Mouse (Mus musculus): ENCODE data around the gene Dmrtc1a. TPM values are rescaled to one million over a fixed set of nuclear protein-coding genes. Genes with fewer than 3 reads are reported as not detected.

Gene Dmrtc1a
- total RNA-seq (2023) = not detected

GRCm38 (mm10) chrX:102908587-102908986, at the start of gene Dmrtc1a, which contains the start of gene 1700011M02Rik:
TSS of gene Dmrtc1a (minus strand) at chrX:102908687.
TSS of gene 1700011M02Rik (plus strand) at chrX:102908905.

GRCm38 (mm10) chrX:102928072-102928471, 19.6 kb upstream of the Dmrtc1a start, which contains the start of gene 1700018G05Rik:
TSS of gene 1700018G05Rik (plus strand) at chrX:102928372.

GRCm38 (mm10) chrX:102867871-102868270, 40.6 kb downstream of the Dmrtc1a start, which contains the start of gene 1700031F05Rik:
TSS of gene 1700031F05Rik (minus strand) at chrX:102867971.

GRCm38 (mm10) chrX:102854516-102854915, 54.0 kb downstream of the Dmrtc1a start, which contains the start of gene Dmrtc1c2:
TSS of gene Dmrtc1c2 (minus strand) at chrX:102854616.

Other genes with a start within 250 kb of the Dmrtc1a start
- gene Gm3880, start 221.7 kb downstream of the Dmrtc1a start, total RNA-seq (2023) = not detected
- gene Gm9112, start 201.1 kb downstream of the Dmrtc1a start, total RNA-seq (2023) = not detected
- not detected for gene Dmrtc1b, start 200.8 kb downstream of the Dmrtc1a start, total RNA-seq (2023)
- not detected for gene Dmrtc1c1, start 105.7 kb downstream of the Dmrtc1a start, total RNA-seq (2023)
- not detected for gene Dmrtc1c2, start 54.1 kb downstream of the Dmrtc1a start, total RNA-seq (2023)
- gene 1700031F05Rik, start 40.7 kb downstream of the Dmrtc1a start, total RNA-seq (2023) = not detected
- not detected for gene 1700011M02Rik, start 218 bp upstream of the Dmrtc1a start, total RNA-seq (2023)
- gene 1700018G05Rik, start 19.7 kb upstream of the Dmrtc1a start, total RNA-seq (2023) = not detected

All from T-cell, adult 66 days (primary cell).